Mouse (Mus musculus): ENCODE results near the gene Tbcel.

GRCm38 (mm10) chr9:42504971-42505510 lies 2.6 kb downstream of the Tbcel start:
- TF ChIP-seq POLR2A (IDR thresholded peaks at IDR 0.05; ENCODE audit: borderline replicate concordance, low read depth, low read length), result no peak
- TF ChIP-seq CTCF (IDR thresholded peaks at IDR 0.05; ENCODE audit: low read depth, low read length), result no peak
